Mouse (Mus musculus) layer of hippocampus, adult 2 months (tissue): ENCODE data around the gene Epop. TPM values are rescaled to one million over a fixed set of nuclear protein-coding genes. Genes with fewer than 3 reads are reported as not detected.

Experiments
- DNase-seq, 2 experiments: peaks; one replicate each; pipeline ENCODE4 v3.0.0; 2022; ENCODE audit warnings: low spot score in 2 of 2
- H3K27ac ChIP-seq: fragments of 200-600 bp; 2 replicates; pipeline ENCODE4 v1.8.1; 2022
- H3K4me3 ChIP-seq: fragments of 200-600 bp; 2 replicates; pipeline ENCODE4 v1.8.1; 2022; ENCODE audit warnings: mild to moderate bottlenecking
- CTCF ChIP-seq: fragments of 200-600 bp; conservative IDR thresholded peaks from 2 replicates; pipeline ENCODE4 v1.8.1; 2022; ENCODE audit warnings: antibody characterized with exemption, mild to moderate bottlenecking, moderate library complexity
- microRNA-seq, 2 experiments: library from miRNA; unstranded; fragments of <30 nt; microRNA quantifications; one replicate each; pipeline ENCODE4 v1.2.0; 2021
- total RNA-seq, 2 experiments: library from RNA; stranded (reverse); gene quantifications; 2 replicates each; pipeline ENCODE4 v1.2.3; 2021

The Epop gene
- total RNA-seq, 2 experiments from 2014 or later, result 34.1 to 35.1 TPM

GRCm38 (mm10) chr11:97579088-97579857 is 50.2 kb downstream of the Epop start:
- no peak overlapping the region for H3K4me3 ChIP-seq
- no peak overlapping the region for H3K27ac ChIP-seq
- DNase-seq, result no peak
- no peak for TF ChIP-seq CTCF

- no peak overlapping the region for H3K27ac ChIP-seq
- no peak for TF ChIP-seq CTCF
- DNase-seq, result no peak
- no peak overlapping the region for H3K4me3 ChIP-seq
These were observed 51.2 kb downstream of the Epop start for GRCm38 (mm10) chr11:97578286-97578685.

Small RNAs within 50 kb of the gene (microRNA-seq; reads per million reads assigned to microRNA genes)
- gene Gm24158 (0 reads per million in 2 experiments), gene Mir6927 (0.18 to 0.96 reads per million in 2 experiments)

Other genes starting within 250 kb of the Epop start
- 10 to 100 TPM; 66.0 to 74.1 TPM for gene Arhgap23, start 214.2 kb downstream of the Epop start, total RNA-seq
- under 1 TPM in 1 of 2 experiments, not detected in 1; 0.25 TPM for gene 4933428G20Rik, start 129.4 kb downstream of the Epop start, total RNA-seq
- 100 to 1,000 TPM; 226 to 232 TPM for gene Srcin1, start 53.5 kb downstream of the Epop start, total RNA-seq
- 100 to 1,000 TPM; 122 to 124 TPM for gene Mllt6, start 33.7 kb upstream of the Epop start, total RNA-seq
- gene Cisd3, start 56.1 kb upstream of the Epop start, total RNA-seq, result 10 to 100 TPM; 45.5 to 49.3 TPM
- 10 to 100 TPM; 29.1 to 31.1 TPM for gene Pcgf2, start 70.8 kb upstream of the Epop start, total RNA-seq
- gene Psmb3, start 73.7 kb upstream of the Epop start, total RNA-seq, result 100 to 1,000 TPM; 128 to 133 TPM
- 100 to 1,000 TPM; 106 to 109 TPM for gene Pip4k2b, start 115.0 kb upstream of the Epop start, total RNA-seq
- gene Cwc25, start 136.9 kb upstream of the Epop start, total RNA-seq, result 10 to 100 TPM; 20.1 to 20.6 TPM
- gene 1700001P01Rik, start 146.2 kb upstream of the Epop start, total RNA-seq, result 1 to 10 TPM; 1.3 to 2.4 TPM
- 100 to 1,000 TPM; 361 to 374 TPM for gene Rpl23, start 152.7 kb upstream of the Epop start, total RNA-seq
- gene Lasp1, start 169.3 kb upstream of the Epop start, total RNA-seq, result 10 to 100 TPM; 88.1 to 91.4 TPM
- 10 to 100 TPM; 67.8 to 72.6 TPM for gene B230217C12Rik, start 211.1 kb upstream of the Epop start, total RNA-seq